Mouse (Mus musculus): ENCODE results near the gene Lrrc71.

Gene Lrrc71

GRCm38 (mm10) chr3:87724556-87724955 is 23.9 kb downstream of the Lrrc71 start:
- DNase-seq (ENCODE audit: low spot score) = peak; percentile 3

- DNase-seq (ENCODE audit: low spot score) = no peak
Measured at GRCm38 (mm10) chr3:87718525-87718924, 29.9 kb downstream of the Lrrc71 start.
